Mouse (Mus musculus) MEL (cell line): ENCODE measurements at regions not wholly inside any gene's neighbourhood (a gene's known extent, or its start where the extent isn't known, plus 50 kb on each side); places are given as distances from the start of the nearest gene placed in this dataset.

Experiments used
- DNase-seq: peaks from one replicate; pipeline ENCODE4 v3.0.0; 2011; ENCODE audit warnings: low read depth, low spot score
- H3K27ac ChIP-seq: 2 replicates; pipeline ENCODE4 v1.5.1; 2012; ENCODE audit warnings: low read depth, mild to moderate bottlenecking, control low read depth, low read length, moderate library complexity; ENCODE audit not compliant: control insufficient read depth
- H3K27me3 ChIP-seq, 2 experiments: fragments of 150-350 bp in 1 of 2; sonication (generic) in 1 of 2; 2 replicates each; pipeline ENCODE4 v1.6.1; 2012; ENCODE audit warnings: low read length in 2 of 2, mild to moderate bottlenecking in 2 of 2, improper control_type of control experiment in 1 of 2, moderate library complexity in 1 of 2; ENCODE audit not compliant: insufficient read depth in 2 of 2, control insufficient read depth in 1 of 2
- H3K36me3 ChIP-seq, 2 experiments: 2 replicates each; pipeline ENCODE4 v1.6.1; 2012 to 2014; ENCODE audit warnings: low read length in 2 of 2, improper control_type of control experiment in 1 of 2, inconsistent platforms in 1 of 2, mild to moderate bottlenecking in 1 of 2; ENCODE audit not compliant: insufficient read depth in 2 of 2, control insufficient read depth in 1 of 2
- H3K4me1 ChIP-seq, 2 experiments: fragments of 150-350 bp in 1 of 2; sonication (generic) in 1 of 2; 2 replicates each; pipeline ENCODE4 v1.6.1; 2012; ENCODE audit warnings: low read length in 2 of 2, improper control_type of control experiment in 1 of 2, mild to moderate bottlenecking in 1 of 2; ENCODE audit not compliant: insufficient read depth in 2 of 2, control insufficient read depth in 1 of 2
- H3K4me3 ChIP-seq, 2 experiments: fragments of 150-350 bp in 1 of 2; sonication (generic) in 1 of 2; 2 replicates each; pipeline ENCODE4 v1.5.1; 2012; ENCODE audit warnings: low read depth in 2 of 2, low read length in 2 of 2, mild to moderate bottlenecking in 2 of 2, moderate library complexity in 2 of 2, control low read depth in 1 of 2, improper control_type of control experiment in 1 of 2; ENCODE audit not compliant: control insufficient read depth in 1 of 2, insufficient read depth in 1 of 2
- H3K79me2 ChIP-seq: 2 replicates; pipeline ENCODE4 v1.6.1; 2012; ENCODE audit warnings: mild to moderate bottlenecking, low read length, moderate library complexity; ENCODE audit not compliant: control insufficient read depth, poor library complexity, insufficient read depth
- H3K9ac ChIP-seq: 2 replicates; pipeline ENCODE4 v1.6.1; 2012; ENCODE audit warnings: low read depth, mild to moderate bottlenecking, control low read depth, low read length, moderate library complexity; ENCODE audit not compliant: control insufficient read depth, poor library complexity, severe bottlenecking
- H3K9me3 ChIP-seq: fragments of 150-350 bp; sonication (generic); replicated peaks from 2 replicates; pipeline ENCODE4 v1.6.1; 2012; ENCODE audit warnings: mild to moderate bottlenecking, low read length, improper control_type of control experiment, moderate library complexity; ENCODE audit not compliant: insufficient read depth
- BHLHE40 ChIP-seq: IDR thresholded peaks from 2 replicates; pipeline ENCODE4 v1.6.1; 2012; ENCODE audit warnings: low read depth, mild to moderate bottlenecking, inconsistent platforms, low read length, improper control_type of control experiment, borderline replicate concordance
- CHD1 ChIP-seq: IDR thresholded peaks from 2 replicates; pipeline ENCODE4 v1.6.1; 2012; ENCODE audit warnings: low read depth, mild to moderate bottlenecking, inconsistent platforms, low read length, improper control_type of control experiment
- CHD2 ChIP-seq: IDR thresholded peaks from 2 replicates; pipeline ENCODE4 v1.6.1; 2011; ENCODE audit warnings: low read length, improper control_type of control experiment
- CTCF ChIP-seq, 3 experiments: IDR thresholded peaks in 2 of 3; conservative IDR thresholded peaks in 1 of 3; 2 replicates each; pipeline ENCODE4 v1.5.1; 2011 to 2012; ENCODE audit warnings: low read length in 3 of 3, low read depth in 2 of 3, mild to moderate bottlenecking in 2 of 3, improper control_type of control experiment in 1 of 3, inconsistent platforms in 1 of 3, mixed read lengths in 1 of 3, moderate library complexity in 1 of 3; ENCODE audit not compliant: control insufficient read depth in 1 of 3, insufficient read depth in 1 of 3, poor library complexity in 1 of 3, severe bottlenecking in 1 of 3
- GABPA ChIP-seq: IDR thresholded peaks from 2 replicates; pipeline ENCODE4 v1.6.1; 2012; ENCODE audit warnings: low read depth, mild to moderate bottlenecking, inconsistent platforms, low read length, improper control_type of control experiment, moderate library complexity
- GATA1 ChIP-seq: IDR thresholded peaks from 2 replicates; pipeline ENCODE4 v1.6.1; 2011; ENCODE audit warnings: low read depth, low read length, improper control_type of control experiment
- JUND ChIP-seq: IDR thresholded peaks from 2 replicates; pipeline ENCODE4 v1.6.1; 2011; ENCODE audit warnings: low read depth, mild to moderate bottlenecking, improper control_type of control experiment, low read length
- KAT2A ChIP-seq: conservative IDR thresholded peaks from 2 replicates; pipeline ENCODE4 v1.6.1; 2012; ENCODE audit warnings: low read depth, low read length, improper control_type of control experiment, inconsistent platforms
- MAFK ChIP-seq: IDR thresholded peaks from 2 replicates; pipeline ENCODE4 v1.6.1; 2011; ENCODE audit warnings: low read depth, mild to moderate bottlenecking, low read length, improper control_type of control experiment, borderline replicate concordance
- MEF2A ChIP-seq: IDR thresholded peaks from 2 replicates; pipeline ENCODE4 v1.6.1; 2014; ENCODE audit warnings: low read depth, mild to moderate bottlenecking, inconsistent platforms, low read length, improper control_type of control experiment; ENCODE audit not compliant: poor library complexity, insufficient replicate concordance, severe bottlenecking; ENCODE audit errors: extremely low read depth
- MXI1 ChIP-seq: IDR thresholded peaks from 2 replicates; pipeline ENCODE4 v1.6.1; 2011; ENCODE audit warnings: mild to moderate bottlenecking, low read depth, low read length, improper control_type of control experiment
- MYB ChIP-seq: IDR thresholded peaks from 2 replicates; pipeline ENCODE4 v1.6.1; 2011; ENCODE audit warnings: mild to moderate bottlenecking, low read depth, low read length, improper control_type of control experiment
- MYC ChIP-seq: IDR thresholded peaks from 2 replicates; pipeline ENCODE4 v1.6.1; 2011; ENCODE audit warnings: low read depth, mild to moderate bottlenecking, low read length, improper control_type of control experiment, moderate library complexity
- NELFE ChIP-seq: IDR thresholded peaks from 2 replicates; pipeline ENCODE4 v1.6.1; 2011; ENCODE audit warnings: low read depth, low read length, improper control_type of control experiment
- NRF1 ChIP-seq: IDR thresholded peaks from 2 replicates; pipeline ENCODE4 v1.6.1; 2014; ENCODE audit warnings: low read depth, mild to moderate bottlenecking, inconsistent platforms, low read length, improper control_type of control experiment, moderate library complexity; ENCODE audit not compliant: poor library complexity, insufficient read depth, severe bottlenecking
- POLR2A ChIP-seq, 2 experiments: IDR thresholded peaks; 2 replicates each; pipeline ENCODE4 v1.6.1; 2011 to 2012; ENCODE audit warnings: low read length in 2 of 2, mild to moderate bottlenecking in 2 of 2, control low read depth in 1 of 2, improper control_type of control experiment in 1 of 2, low read depth in 1 of 2, moderate library complexity in 1 of 2; ENCODE audit not compliant: control insufficient read depth in 1 of 2, insufficient read depth in 1 of 2, poor library complexity in 1 of 2
- POLR2AphosphoS2 ChIP-seq: IDR thresholded peaks from 2 replicates; pipeline ENCODE4 v1.6.1; 2011; ENCODE audit warnings: low read length, improper control_type of control experiment
- POLR2AphosphoS5 ChIP-seq: IDR thresholded peaks from 2 replicates; pipeline ENCODE4 v1.6.1; 2012; ENCODE audit warnings: low read depth, borderline replicate concordance, mild to moderate bottlenecking, inconsistent platforms, low read length, moderate library complexity, mixed read lengths
- SIN3A ChIP-seq: IDR thresholded peaks from 2 replicates; pipeline ENCODE4 v1.6.1; 2012; ENCODE audit warnings: low read length, improper control_type of control experiment, inconsistent platforms
- TAL1 ChIP-seq: IDR thresholded peaks from 2 replicates; pipeline ENCODE4 v1.6.1; 2012; ENCODE audit warnings: mild to moderate bottlenecking, inconsistent platforms, low read length, moderate library complexity, mixed read lengths
- TCF12 ChIP-seq: IDR thresholded peaks from 2 replicates; pipeline ENCODE4 v1.6.1; 2014; ENCODE audit warnings: low read depth, mild to moderate bottlenecking, inconsistent platforms, low read length, improper control_type of control experiment, moderate library complexity
- UBTF ChIP-seq: IDR thresholded peaks from 2 replicates; pipeline ENCODE4 v1.6.1; 2012; ENCODE audit warnings: low read depth, mild to moderate bottlenecking, inconsistent platforms, low read length, improper control_type of control experiment, moderate library complexity, borderline replicate concordance; ENCODE audit not compliant: insufficient read depth
- USF2 ChIP-seq, 2 experiments: IDR thresholded peaks; 2 replicates each; pipeline ENCODE4 v1.6.1; 2011 to 2012; ENCODE audit warnings: improper control_type of control experiment in 2 of 2, low read length in 2 of 2, borderline replicate concordance in 1 of 2, inconsistent platforms in 1 of 2, low read depth in 1 of 2, mild to moderate bottlenecking in 1 of 2; ENCODE audit not compliant: insufficient read depth in 1 of 2
- ZC3H11A ChIP-seq: IDR thresholded peaks from 2 replicates; pipeline ENCODE4 v1.6.1; 2012; ENCODE audit warnings: low read depth, mild to moderate bottlenecking, inconsistent platforms, low read length, improper control_type of control experiment
- ZMIZ1 ChIP-seq: IDR thresholded peaks from 2 replicates; pipeline ENCODE4 v1.6.1; 2012; ENCODE audit warnings: low read depth, mild to moderate bottlenecking, inconsistent platforms, low read length, improper control_type of control experiment, moderate library complexity
- ZNF384 ChIP-seq: IDR thresholded peaks from 2 replicates; pipeline ENCODE4 v1.6.1; 2012; ENCODE audit warnings: low read depth, mild to moderate bottlenecking, inconsistent platforms, low read length, improper control_type of control experiment

DNA sequence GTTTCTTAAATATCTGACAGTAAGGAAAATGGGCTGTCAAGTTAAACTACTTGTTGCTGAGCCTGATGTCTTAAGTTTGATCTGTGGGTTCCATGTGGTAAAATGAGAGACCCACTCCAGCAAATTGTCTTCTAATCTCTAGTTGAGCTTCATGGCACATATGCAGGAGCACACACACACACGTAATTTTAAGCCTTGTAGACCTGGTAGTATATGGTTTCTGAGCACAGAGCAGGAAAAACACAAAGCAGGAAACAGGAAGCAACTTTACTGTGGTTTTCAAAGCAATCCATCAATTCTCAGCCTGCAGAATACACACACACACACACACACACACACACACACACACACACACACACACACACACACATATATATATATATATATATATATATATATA is 746.8 kb upstream of the Slit2 start:
- no peaks in the 10 kb centered on the region for H3K9me3 ChIP-seq
- H3K36me3 ChIP-seq, result no peaks in the 10 kb centered on the region
- no peak overlapping the region for H3K9ac ChIP-seq
- no peaks in the 10 kb centered on the region for H3K27me3 ChIP-seq
- no peak for DNase-seq
- no peaks in the 10 kb centered on the region for H3K4me1 ChIP-seq
- no peak overlapping the region for H3K4me3 ChIP-seq
- TF ChIP-seq ZC3H11A, result no peak
- TF ChIP-seq CHD1, result no peak
- TF ChIP-seq ZNF384, result no peak
- TF ChIP-seq MYC, result no peak
- TF ChIP-seq TAL1, result no peak
- TF ChIP-seq USF2 (IDR thresholded peaks at IDR 0.05; ENCODE audit: borderline replicate concordance in 1 of 2, insufficient read depth in 1 of 2, low read depth in 1 of 2, low read length in 2 of 2), result no peak
- no peak for TF ChIP-seq JUND
- no peak for TF ChIP-seq TCF12
- no peak for TF ChIP-seq GABPA
- TF ChIP-seq MYB, result no peak
- TF ChIP-seq POLR2A (IDR thresholded peaks at IDR 0.05; ENCODE audit: control insufficient read depth in 1 of 2, insufficient read depth in 1 of 2, low read depth in 1 of 2, low read length in 2 of 2, poor library complexity in 1 of 2), result no peak
- TF ChIP-seq POLR2AphosphoS2, result no peak
- TF ChIP-seq GATA1, result no peak
- TF ChIP-seq MXI1, result no peak
- TF ChIP-seq, all 39 proteins: peak for 0
- Histone ChIP-seq H3K27ac (no peak overlapping the region), H3K79me2 (no peaks in the 10 kb centered on the region)

DNA sequence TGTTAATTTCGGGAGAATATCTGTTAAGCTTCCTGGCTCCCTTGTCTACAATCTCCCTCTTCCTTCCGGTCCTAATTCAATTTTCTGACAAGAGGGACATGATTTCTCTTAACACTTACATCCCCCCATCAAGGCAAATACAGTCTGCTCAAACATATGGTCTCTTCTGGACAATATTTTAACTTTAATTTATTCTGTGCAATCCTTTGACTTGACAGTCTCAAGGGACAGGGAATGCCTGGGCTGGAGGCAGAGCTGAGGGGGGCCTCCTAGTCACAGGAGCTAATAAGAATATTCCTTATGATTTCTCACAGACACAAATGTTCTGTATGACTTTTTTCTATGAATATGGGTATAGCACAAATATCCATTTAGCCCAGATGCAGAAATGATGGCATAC is 742.9 kb upstream of the Slit2 start:
- Histone ChIP-seq H3K9me3 (no peaks in the 10 kb centered on the region), H3K79me2 (no peaks in the 10 kb centered on the region), H3K9ac (no peak overlapping the region), H3K4me1 (no peaks in the 10 kb centered on the region), H3K4me3 (no peak overlapping the region), H3K27me3 (no peaks in the 10 kb centered on the region), H3K27ac (no peak overlapping the region), H3K36me3 (no peaks in the 10 kb centered on the region)
- DNase-seq, result no peak
- no peak for TF ChIP-seq CHD1
- TF ChIP-seq GABPA, result no peak
- no peak for TF ChIP-seq CHD2
- no peak for TF ChIP-seq MXI1
- no peak for TF ChIP-seq POLR2AphosphoS2
- no peak for TF ChIP-seq ZNF384
- no peak for TF ChIP-seq POLR2A (IDR thresholded peaks at IDR 0.05; ENCODE audit: control insufficient read depth in 1 of 2, insufficient read depth in 1 of 2, low read depth in 1 of 2, low read length in 2 of 2, poor library complexity in 1 of 2)
- no peak for TF ChIP-seq USF2 (IDR thresholded peaks at IDR 0.05; ENCODE audit: borderline replicate concordance in 1 of 2, insufficient read depth in 1 of 2, low read depth in 1 of 2, low read length in 2 of 2)

DNA sequence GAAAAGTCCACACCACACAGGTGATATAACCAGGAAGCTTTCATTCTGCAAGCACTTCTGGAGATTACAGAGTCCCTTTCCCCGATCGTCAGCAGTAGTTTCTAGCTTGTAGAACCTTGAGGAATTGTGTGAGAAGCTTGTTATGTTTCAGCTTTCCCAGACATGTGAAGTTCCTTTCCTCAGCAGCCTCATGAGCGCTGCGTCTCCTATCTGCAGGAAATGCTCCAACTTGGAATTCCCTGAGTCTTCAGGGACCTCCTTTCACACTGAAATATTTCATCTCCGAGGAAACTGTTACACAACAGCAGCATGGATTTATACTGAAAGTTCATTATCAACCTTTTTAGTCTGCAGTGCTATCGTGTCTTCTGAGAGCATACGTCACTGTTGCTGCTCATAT is 742.4 kb upstream of the Slit2 start:
- no peaks in the 10 kb centered on the region for H3K36me3 ChIP-seq
- H3K27me3 ChIP-seq, result no peaks in the 10 kb centered on the region
- H3K9ac ChIP-seq, result no peak overlapping the region
- DNase-seq, result no peak
- no peak overlapping the region for H3K4me3 ChIP-seq
- no peaks in the 10 kb centered on the region for H3K79me2 ChIP-seq
- no peaks in the 10 kb centered on the region for H3K4me1 ChIP-seq
- H3K27ac ChIP-seq, result no peak overlapping the region
- no peaks in the 10 kb centered on the region for H3K9me3 ChIP-seq
- TF ChIP-seq KAT2A, result no peak
- no peak for TF ChIP-seq BHLHE40
- TF ChIP-seq NRF1, result no peak
- TF ChIP-seq CTCF (IDR thresholded peaks at IDR 0.05 in 2 of 3, conservative IDR thresholded peaks at IDR 0.05 in 1 of 3; ENCODE audit: control insufficient read depth in 1 of 3, insufficient read depth in 1 of 3, low read depth in 2 of 3, low read length in 3 of 3, poor library complexity in 1 of 3, severe bottlenecking in 1 of 3), result no peak
- TF ChIP-seq NELFE, result no peak
- TF ChIP-seq ZMIZ1, result no peak
- TF ChIP-seq UBTF, result no peak
- no peak for TF ChIP-seq MAFK
- TF ChIP-seq POLR2AphosphoS5, result no peak
- no peak for TF ChIP-seq USF2 (IDR thresholded peaks at IDR 0.05; ENCODE audit: borderline replicate concordance in 1 of 2, insufficient read depth in 1 of 2, low read depth in 1 of 2, low read length in 2 of 2)
- TF ChIP-seq ZNF384, result no peak
- TF ChIP-seq SIN3A, result no peak
- no peak for TF ChIP-seq MEF2A
